In genomic region chr17:88062860-88063580, GRCm38 (mm10) we compare ENCODE assay signal across 8 mouse cellular contexts. TPM values are rescaled to one million over a fixed set of nuclear protein-coding genes. Genes with fewer than 3 reads are reported as not detected.
DNase-seq lines count a peak whose midpoint lies in the region; ATAC-seq and TF ChIP-seq lines count a peak whose summit lies in the region.

No protein-coding gene starts in this region.

- TF ChIP-seq POLR2A in embryonic fibroblast, embryonic 13.5 days (IDR thresholded peaks at IDR 0.05; ENCODE audit: low read depth, low read length), result no peak

- H3K27ac ChIP-seq in lung, embryonic 14.5 days (ENCODE audit: low read depth), result no peak overlapping the region
- H3K27ac ChIP-seq in embryonic fibroblast, embryonic 13.5 days (ENCODE audit: insufficient read depth, low read length), result no peak overlapping the region
- H3K27ac ChIP-seq in limb, embryonic 10.5 days, result no peak overlapping the region
- no peak overlapping the region for H3K27ac ChIP-seq in neural tube, embryonic 15.5 days (replicated peaks)

- no peak for ATAC-seq in lung, embryonic 14.5 days (ENCODE audit: insufficient read depth)
- no peak for ATAC-seq in neural tube, embryonic 15.5 days (ENCODE audit: low FRiP score)
- ATAC-seq in megakaryocyte progenitor cell, adult 5-6 weeks (replicated peaks; ENCODE audit: poor library complexity), result no peak

- no peaks in the 10 kb centered on the region for H3K27me3 ChIP-seq in lung, embryonic 14.5 days (ENCODE audit: insufficient read depth, low read length)
- no peaks in the 10 kb centered on the region for H3K27me3 ChIP-seq in limb, embryonic 10.5 days (ENCODE audit: low read depth, poor library complexity, severe bottlenecking)
- no peaks in the 10 kb centered on the region for H3K27me3 ChIP-seq in neural tube, embryonic 15.5 days (replicated peaks)

- peak overlapping the region; percentile 85 for H3K4me2 ChIP-seq in lung, embryonic 14.5 days
- peak overlapping the region; percentile 61 for H3K4me2 ChIP-seq in neural tube, embryonic 15.5 days

- no peaks in the 10 kb centered on the region for H3K36me3 ChIP-seq in lung, embryonic 14.5 days (ENCODE audit: insufficient read depth)
- H3K36me3 ChIP-seq in limb, embryonic 10.5 days, result 0 out of 2 replicates have a peak, but pooled peaks cover 6% of the 10 kb centered on the region
- H3K36me3 ChIP-seq in neural tube, embryonic 15.5 days, result no peaks in the 10 kb centered on the region

- TF ChIP-seq CTCF in lung, embryonic 14.5 days (IDR thresholded peaks at IDR 0.05; ENCODE audit: low read depth), result no peak
- no peak for TF ChIP-seq CTCF in embryonic fibroblast, embryonic 13.5 days (IDR thresholded peaks at IDR 0.05; ENCODE audit: borderline replicate concordance, insufficient read depth, low read length)

- peaks cover 6% of the 10 kb centered on the region; the same call in 1 of the 2 replicates for H3K4me1 ChIP-seq in lung, embryonic 14.5 days (ENCODE audit: insufficient read depth)
- peaks cover 7% of the 10 kb centered on the region for H3K4me1 ChIP-seq in embryonic fibroblast, embryonic 13.5 days (ENCODE audit: control insufficient read depth, insufficient read depth, low read length)
- H3K4me1 ChIP-seq in limb, embryonic 10.5 days, result peaks cover 17% of the 10 kb centered on the region
- H3K4me1 ChIP-seq in neural tube, embryonic 15.5 days, result peaks cover 29% of the 10 kb centered on the region

- H3K9ac ChIP-seq in lung, embryonic 14.5 days, result peak overlapping the region; percentile 100
- peak overlapping the region; percentile 29 for H3K9ac ChIP-seq in neural tube, embryonic 15.5 days (replicated peaks)

- peak; percentile 16 for DNase-seq in lung, embryonic 14.5 days
- no peak for DNase-seq in lung, adult 18-20 months
- no peak for DNase-seq in limb, embryonic 10.5 days (ENCODE audit: low spot score)
- no peak for DNase-seq in retina, postnatal 1 day
- no peak for DNase-seq in kidney, adult 9 months

- no peaks in the 10 kb centered on the region for H3K9me3 ChIP-seq in lung, embryonic 14.5 days (ENCODE audit: low read depth, low read length)
- H3K9me3 ChIP-seq in limb, embryonic 10.5 days (replicated peaks), result no peaks in the 10 kb centered on the region
- H3K9me3 ChIP-seq in neural tube, embryonic 15.5 days (replicated peaks), result no peaks in the 10 kb centered on the region

- 15% methylated on average over 8 of the region's 8 CpGs for WGBS in lung, embryonic 14.5 days
- 60% methylated on average over 8 of the region's 8 CpGs for WGBS in limb, embryonic 10.5 days
- 23% methylated on average over 8 of the region's 8 CpGs for WGBS in neural tube, embryonic 15.5 days

- H3K4me3 ChIP-seq in lung, embryonic 14.5 days (ENCODE audit: low read depth, low read length), result peak overlapping the region; percentile 98
- H3K4me3 ChIP-seq in embryonic fibroblast, embryonic 13.5 days (ENCODE audit: insufficient read depth, low read length), result peak overlapping the region; percentile 74
- peak overlapping the region; percentile 99 for H3K4me3 ChIP-seq in limb, embryonic 10.5 days
- H3K4me3 ChIP-seq in neural tube, embryonic 15.5 days (replicated peaks), result peak overlapping the region; percentile 98

RNA-seq across cellular contexts. Expression of gene Fbxo11, which starts 2.1 kb away (rescaled TPM):
- polyA plus RNA-seq in lung, embryonic 14.5 days (2014; fragmentation: Nextera tagmentation; extraction: Ambion mirVana), result 25.9 and 27.1 TPM in 2 replicates
- 95.7 and 110 TPM in 2 replicates for polyA plus RNA-seq in embryonic fibroblast, embryonic 13.5 days (2011; ENCODE audit: insufficient read length, low read depth, missing spikeins)
- 15.5 and 18.0 TPM in 2 replicates for polyA plus RNA-seq in limb, embryonic 10.5 days (2016; fragmentation: Nextera tagmentation; extraction: Ambion mirVana)
- 22.8 and 28.4 TPM in 2 replicates for polyA plus RNA-seq in neural tube, embryonic 15.5 days (2015; fragmentation: Nextera tagmentation; extraction: Ambion mirVana)
- 32.0 and 35.0 TPM in 2 replicates for total RNA-seq in megakaryocyte progenitor cell, adult 5-6 weeks (2015)
- 17.8 and 22.7 TPM in 2 replicates for total RNA-seq in megakaryocyte progenitor cell, adult 5-6 weeks (2017)
